In genomic region chr10:86821014-86821413, GRCm38 (mm10) we compare ENCODE assay signal across 21 mouse cellular contexts. TPM values are rescaled to one million over a fixed set of nuclear protein-coding genes. Genes with fewer than 3 reads are reported as not detected.
A peak's percentile ranks its signal among the peaks of the same experiment; 100 is the strongest.
DNase-seq lines count a peak whose midpoint lies in the region; ATAC-seq and TF ChIP-seq lines count a peak whose summit lies in the region.
"Had no signal": no experiment of that assay in that cellular context is flagged by ENCODE, and none has a peak within 500 bp of the region (broad histone marks: within the 10 kb centered on the region; RNA-seq: fewer than 3 reads in every experiment).

No protein-coding gene starts in this region.

- peaks cover 6% of the 10 kb centered on the region for H3K36me3 ChIP-seq in forebrain, embryonic 12.5 days (replicated peaks)
- H3K36me3 ChIP-seq: embryonic facial prominence, embryonic 12.5 days had no signal

- H3K27me3 ChIP-seq in forebrain, embryonic 12.5 days, result no peaks in the 10 kb centered on the region
- H3K27me3 ChIP-seq: embryonic facial prominence, embryonic 12.5 days had no signal

- peaks cover 18% of the 10 kb centered on the region for H3K4me1 ChIP-seq in forebrain, embryonic 12.5 days

- peak overlapping the region; percentile 41; the same call in 1 of the 2 replicates for H3K27ac ChIP-seq in gastrocnemius, adult 2 months
- H3K27ac ChIP-seq in forebrain, embryonic 12.5 days, result no peak overlapping the region
- H3K27ac ChIP-seq: embryonic facial prominence, embryonic 10.5 days; embryonic facial prominence, embryonic 12.5 days had no signal

- TF ChIP-seq CTCF in gastrocnemius, adult 2 months (IDR thresholded peaks at IDR 0.05), result no peak

- no peak overlapping the region for H3K9ac ChIP-seq in forebrain, embryonic 12.5 days
- H3K9ac ChIP-seq: embryonic facial prominence, embryonic 12.5 days had no signal

- no peak for DNase-seq in gastrocnemius, adult 2 months
- no peak for DNase-seq in gastrocnemius, postnatal 4 days (ENCODE audit: low spot score in 2 of 2)
- DNase-seq in right cerebral cortex, adult 18-20 months, result peak; percentile 30
- no peak for DNase-seq in right cerebral cortex, postnatal 25 days
- DNase-seq: adrenal gland, adult 2 months; adrenal gland, postnatal 10 days; adrenal gland, postnatal 25 days; cerebellum, adult 11-12 months; cerebellum, adult 2 months; cerebellum, adult 9-10 months; cerebellum, postnatal 10 days; cerebellum, postnatal 25 days had no signal

- no peak overlapping the region for H3K4me2 ChIP-seq in forebrain, embryonic 12.5 days
- H3K4me2 ChIP-seq: embryonic facial prominence, embryonic 12.5 days had no signal

- no peak for ATAC-seq in forebrain, embryonic 12.5 days (ENCODE audit: low FRiP score)
- ATAC-seq: forebrain, embryonic 14.5 days; forebrain, embryonic 16.5 days had no signal

- no peak overlapping the region for H3K4me3 ChIP-seq in gastrocnemius, adult 2 months
- no peak overlapping the region for H3K4me3 ChIP-seq in forebrain, embryonic 12.5 days (replicated peaks)
- H3K4me3 ChIP-seq: embryonic facial prominence, embryonic 10.5 days; embryonic facial prominence, embryonic 12.5 days had no signal

- WGBS in forebrain, embryonic 12.5 days, result 89% methylated on average over 7 of the region's 7 CpGs

- intact Hi-C loops in gastrocnemius, adult 2 months (cut with DNase I), result no loop called here

- no peaks in the 10 kb centered on the region for H3K9me3 ChIP-seq in forebrain, embryonic 12.5 days
- H3K9me3 ChIP-seq: embryonic facial prominence, embryonic 10.5 days; embryonic facial prominence, embryonic 12.5 days had no signal

RNA-seq across cellular contexts. Expression of gene Nt5dc3, which starts 42.2 kb away (rescaled TPM):
- total RNA-seq in gastrocnemius, adult 2 months (2021), result 10 to 100 TPM; 36.1 to 77.7 TPM
- 10 to 100 TPM; 11.2 to 11.3 TPM for total RNA-seq in gastrocnemius, postnatal 4 days (2021)
- 2.4 and 2.9 TPM in 2 replicates for polyA plus RNA-seq in forebrain, embryonic 12.5 days (2016; fragmentation: Nextera tagmentation; extraction: Ambion mirVana)

RNA-seq across cellular contexts. Expression of gene Gm49358, which starts 57.2 kb away (rescaled TPM):
- total RNA-seq in gastrocnemius, adult 2 months (2021), result 10 to 100 TPM; 16.7 to 32.1 TPM
- 1 to 10 TPM; 4.6 to 6.6 TPM for total RNA-seq in gastrocnemius, postnatal 4 days (2021)
- polyA plus RNA-seq in forebrain, embryonic 12.5 days (2016; fragmentation: Nextera tagmentation; extraction: Ambion mirVana), result not detected in 2 replicates
- polyA plus RNA-seq: adrenal gland, adult 2 months; C2C12; cerebellum, adult 2 months; cortical plate, adult 2 months; embryonic facial prominence, embryonic 10.5 days; embryonic facial prominence, embryonic 12.5 days; embryonic facial prominence, embryonic 14.5 days; forebrain, embryonic 11.5 days; forebrain, embryonic 14.5 days; forebrain, embryonic 16.5 days had no signal
